Mouse (Mus musculus) liver, postnatal 0 days (tissue): Measurements from ENCODE around the gene St6galnac5.
A peak's percentile ranks its signal among the peaks of the same experiment; 100 is the strongest.

ENCODE experiments used
- CTCF ChIP-seq: sonication (generic); IDR thresholded peaks from 2 replicates; pipeline ENCODE4 v1.5.1; 2016; ENCODE audit warnings: antibody characterized with exemption, low read depth
- EP300 ChIP-seq: IDR thresholded peaks from 2 replicates; pipeline ENCODE4 v1.6.1; 2016; ENCODE audit warnings: antibody characterized with exemption, low read depth, mild to moderate bottlenecking

DNA sequence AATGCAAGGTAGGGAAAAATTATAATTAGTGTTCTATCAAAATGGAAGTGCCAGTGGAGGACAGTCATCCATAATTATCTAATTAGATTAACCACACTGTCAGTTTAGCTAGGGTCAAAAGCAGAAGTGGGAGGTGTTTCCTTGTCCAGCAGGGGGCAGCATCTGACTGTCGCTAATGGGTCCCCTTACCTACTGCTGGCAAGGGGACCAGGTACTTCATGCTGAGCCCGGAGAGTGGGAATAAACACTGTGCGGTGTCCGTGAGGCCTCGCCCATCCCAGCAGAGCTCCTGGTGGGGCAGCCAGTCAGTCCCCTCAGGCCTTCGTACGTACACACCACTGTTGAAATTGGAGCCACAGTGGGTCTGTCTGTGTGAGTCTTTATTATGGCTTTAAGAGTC, 198.3 kb downstream of the St6galnac5 start:
- TF ChIP-seq CTCF: peak; percentile 93
- no peak for TF ChIP-seq EP300
